Mouse (Mus musculus): ENCODE results near the gene Ccnd3.

DNA sequence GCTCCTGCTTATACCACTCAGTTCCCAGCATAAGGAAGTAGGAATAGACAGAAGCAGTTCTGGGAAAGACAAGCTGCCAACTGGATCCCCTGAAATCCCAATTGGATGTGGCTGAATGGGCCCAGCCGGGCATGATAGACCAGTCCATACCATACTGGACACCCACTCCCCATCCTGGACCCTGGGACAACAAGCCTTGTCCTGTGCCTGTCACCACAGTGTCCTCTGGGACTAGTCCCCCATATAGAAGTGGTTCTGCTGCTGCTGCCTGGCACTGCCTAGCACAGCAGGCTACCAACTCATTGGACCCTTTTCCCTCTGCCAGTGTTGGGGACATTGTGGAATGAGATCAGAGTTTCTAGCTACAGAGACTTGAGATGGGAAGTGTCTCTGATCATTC is 1.2 kb downstream of the Ccnd3 start:
- TF ChIP-seq CTCF (IDR thresholded peaks at IDR 0.05; ENCODE audit: low read depth) = no peak
- no peak for TF ChIP-seq EP300 (IDR thresholded peaks at IDR 0.05; ENCODE audit: low read depth)
